Mouse (Mus musculus) liver, adult (tissue): ENCODE measurements at regions not wholly inside any gene's neighbourhood (a gene's known extent, or its start where the extent isn't known, plus 50 kb on each side); places are given as distances from the start of the nearest gene placed in this dataset.

Experiments used
- GATA4 ChIP-seq: IDR thresholded peaks from 2 replicates; pipeline ENCODE4 v1.6.1; 2014; ENCODE audit warnings: mild to moderate bottlenecking, low read length; ENCODE audit not compliant: insufficient replicate concordance

- no peak for TF ChIP-seq GATA4
Observed at GRCm38 (mm10) chr7:129965281-129966051, 373.8 kb downstream of the Wdr11 start.

GRCm38 (mm10) chr7:129966771-129967170 is 375.1 kb downstream of the Wdr11 start:
- no peak for TF ChIP-seq GATA4

GRCm38 (mm10) chr7:129970201-129970600 is 378.5 kb downstream of the Wdr11 start:
- TF ChIP-seq GATA4: no peak

- no peak for TF ChIP-seq GATA4
Observed at GRCm38 (mm10) chr7:129974206-129974605, 382.5 kb downstream of the Wdr11 start.

GRCm38 (mm10) chr7:129974837-129975236 is 383.2 kb downstream of the Wdr11 start:
- TF ChIP-seq GATA4: no peak

- no peak for TF ChIP-seq GATA4
Observed at GRCm38 (mm10) chr7:129975781-129976514, 384.3 kb downstream of the Wdr11 start.

GRCm38 (mm10) chr7:129978576-129978975 is 386.9 kb downstream of the Wdr11 start:
- TF ChIP-seq GATA4: no peak

- TF ChIP-seq GATA4: no peak
Observed at GRCm38 (mm10) chr7:129979337-129979736, 387.7 kb downstream of the Wdr11 start.

- TF ChIP-seq GATA4: no peak
Observed at GRCm38 (mm10) chr7:129980501-129980900, 388.8 kb downstream of the Wdr11 start.

GRCm38 (mm10) chr7:129982411-129982810 is 390.7 kb downstream of the Wdr11 start:
- TF ChIP-seq GATA4: no peak

- TF ChIP-seq GATA4: no peak
Observed at GRCm38 (mm10) chr7:129983601-129984120, 392.0 kb downstream of the Wdr11 start.

- no peak for TF ChIP-seq GATA4
Observed at GRCm38 (mm10) chr7:129984367-129984766, 392.7 kb downstream of the Wdr11 start.

GRCm38 (mm10) chr7:129987119-129987665 is 395.5 kb downstream of the Wdr11 start:
- TF ChIP-seq GATA4: no peak

GRCm38 (mm10) chr7:129987713-129988112 is 396.1 kb downstream of the Wdr11 start:
- TF ChIP-seq GATA4: no peak

- no peak for TF ChIP-seq GATA4
Observed at GRCm38 (mm10) chr7:129993446-129994223, 402.0 kb downstream of the Wdr11 start.

GRCm38 (mm10) chr7:129995529-129995928 is 403.9 kb downstream of the Wdr11 start:
- no peak for TF ChIP-seq GATA4

- TF ChIP-seq GATA4: no peak
Observed at GRCm38 (mm10) chr7:130001064-130001463, 409.4 kb downstream of the Wdr11 start.
